Mouse (Mus musculus) heart, embryonic 15.5 days (tissue): Measurements from ENCODE around the gene Txnrd3. TPM values are rescaled to one million over a fixed set of nuclear protein-coding genes. Genes with fewer than 3 reads are reported as not detected.

Experiments used
- ATAC-seq: fragments of 200-750 bp; cut with Nextera tagmentation; replicated peaks from 2 replicates; pipeline ENCODE4 v1.8.0; 2017; ENCODE audit warnings: low read depth, moderate TSS enrichment; ENCODE audit not compliant: insufficient number of reproducible peaks, insufficient read depth, low FRiP score
- H3K27ac ChIP-seq: fragments of 300-500 bp; sonication (generic); 2 replicates; pipeline ENCODE4 v1.5.1; 2015; ENCODE audit warnings: mild to moderate bottlenecking, inconsistent platforms
- H3K27me3 ChIP-seq: fragments of 300-500 bp; sonication (generic); 2 replicates; pipeline ENCODE4 v1.6.1; 2015; ENCODE audit warnings: inconsistent platforms
- H3K36me3 ChIP-seq: fragments of 300-500 bp; sonication (generic); 2 replicates; pipeline ENCODE4 v1.6.1; 2015; ENCODE audit warnings: mild to moderate bottlenecking, inconsistent platforms
- H3K4me1 ChIP-seq: fragments of 300-500 bp; sonication (generic); replicated peaks from 2 replicates; pipeline ENCODE4 v1.6.1; 2015; ENCODE audit warnings: inconsistent platforms
- H3K4me2 ChIP-seq: fragments of 300-500 bp; sonication (generic); 2 replicates; pipeline ENCODE4 v1.6.1; 2015; ENCODE audit warnings: inconsistent platforms, mild to moderate bottlenecking, moderate library complexity
- H3K4me3 ChIP-seq: fragments of 300-500 bp; sonication (generic); 2 replicates; pipeline ENCODE4 v1.5.1; 2015; ENCODE audit warnings: mild to moderate bottlenecking, inconsistent platforms
- H3K9ac ChIP-seq: fragments of 300-500 bp; sonication (generic); 2 replicates; pipeline ENCODE4 v1.6.1; 2015; ENCODE audit warnings: mild to moderate bottlenecking, inconsistent platforms
- H3K9me3 ChIP-seq: fragments of 300-500 bp; sonication (generic); replicated peaks from 2 replicates; pipeline ENCODE4 v1.6.1; 2016; ENCODE audit warnings: inconsistent platforms
- WGBS: fragments of 180-500 bp; shearing (Covaris S2); methylation state at CpG from one replicate; pipeline ENCODE4 v1.1.7; 2015; ENCODE audit warnings: mixed read lengths; 5-methylcytosine and 5-hydroxymethylcytosine counted together
- polyA plus RNA-seq: library from polyadenylated mRNA; unstranded; fragments of >200 nt; fragmentation: Nextera tagmentation; extraction: Ambion mirVana; gene quantifications from 2 replicates; pipeline ENCODE4 v1.2.1, GENCODE M21; 2015

Txnrd3 gene
- polyA plus RNA-seq, 1 experiment from 2014 or later = 12.9 TPM

DNA sequence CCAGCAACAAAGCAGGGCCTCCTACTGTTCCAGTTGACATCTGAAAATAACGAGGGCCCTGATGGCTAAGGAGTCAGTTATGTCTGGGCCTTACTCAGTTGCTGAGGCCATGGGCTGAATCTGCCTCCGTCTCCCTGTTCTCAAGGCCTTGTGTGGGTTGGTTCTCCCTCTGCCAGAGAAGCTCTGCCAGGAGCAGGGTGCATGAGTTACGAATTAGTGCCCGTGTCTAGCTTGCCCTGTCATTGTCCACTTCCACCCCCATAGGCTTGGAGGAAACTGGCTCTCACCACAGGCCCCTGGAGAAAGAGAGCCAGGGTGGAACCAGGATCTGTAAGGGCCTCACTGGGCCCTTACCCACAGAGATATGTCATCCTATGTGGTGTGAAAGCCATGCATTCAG, 34.7 kb downstream of the Txnrd3 start:
- H3K27me3 ChIP-seq = no peaks in the 10 kb centered on the region
- H3K27ac ChIP-seq = no peak overlapping the region
- no peak overlapping the region for H3K4me3 ChIP-seq
- no peaks in the 10 kb centered on the region for H3K4me1 ChIP-seq
- 68% methylated on average over 4 of the region's 4 CpGs for WGBS
- ATAC-seq = no peak
- H3K4me2 ChIP-seq = no peak overlapping the region
- no peak overlapping the region for H3K9ac ChIP-seq
- H3K36me3 ChIP-seq = no peaks in the 10 kb centered on the region; the same call in 1 of the 2 replicates
- H3K9me3 ChIP-seq = no peaks in the 10 kb centered on the region

DNA sequence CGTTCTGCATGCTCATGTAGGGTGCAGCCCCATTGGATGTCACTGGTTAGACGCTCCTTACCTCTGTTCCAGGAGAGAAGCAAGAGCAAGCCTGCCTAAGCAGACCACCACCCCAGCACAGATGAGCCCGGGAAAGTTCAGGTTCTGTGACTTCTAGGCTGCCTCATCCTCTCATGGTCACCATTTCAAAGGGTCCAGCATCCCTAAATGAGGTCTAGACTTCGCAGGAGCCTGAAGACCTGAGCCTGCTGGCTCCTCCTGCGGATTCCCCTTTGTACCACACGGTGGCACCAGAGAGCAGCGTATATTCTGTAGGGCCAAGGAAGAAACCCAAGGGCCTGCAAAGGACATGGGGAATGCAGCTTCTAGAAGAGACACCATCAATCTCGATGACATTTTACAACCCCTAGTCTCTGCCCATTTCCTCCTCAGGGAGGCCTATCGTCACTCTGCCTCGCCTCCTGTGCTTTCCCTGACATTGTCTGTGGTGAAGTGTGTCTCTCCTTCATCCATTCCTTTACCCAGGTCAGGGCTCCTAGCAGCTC, 35.6 kb downstream of the Txnrd3 start:
- ATAC-seq = 0 out of 2 replicates have a peak, but pooled peaks have one; percentile 14

DNA sequence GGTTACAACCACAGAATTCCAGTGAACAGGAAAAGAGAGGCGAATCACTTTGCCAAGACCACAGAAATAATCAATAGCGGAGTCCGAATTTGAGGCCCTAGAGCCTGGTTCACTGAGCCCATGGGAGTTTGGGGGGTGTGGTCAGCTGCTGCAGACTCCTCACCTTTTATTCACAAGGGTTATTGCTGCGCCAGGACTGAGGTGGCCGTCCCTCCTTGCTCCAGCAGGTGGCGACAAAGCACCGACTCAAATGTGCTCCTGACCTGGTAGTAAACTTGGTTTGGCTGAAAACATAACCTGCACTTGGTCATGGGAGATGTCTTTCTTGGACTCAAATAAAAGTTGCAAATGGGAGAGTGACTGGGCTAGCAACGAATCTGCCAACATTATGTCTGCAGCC, 36.4 kb downstream of the Txnrd3 start:
- no peak overlapping the region for H3K27ac ChIP-seq
- no peaks in the 10 kb centered on the region for H3K27me3 ChIP-seq
- no peaks in the 10 kb centered on the region for H3K36me3 ChIP-seq
- no peak overlapping the region for H3K4me2 ChIP-seq
- no peaks in the 10 kb centered on the region for H3K4me1 ChIP-seq
- no peaks in the 10 kb centered on the region for H3K9me3 ChIP-seq
- no peak overlapping the region for H3K4me3 ChIP-seq
- no peak for ATAC-seq
- WGBS = 7% methylated on average over 8 of the region's 8 CpGs
- H3K9ac ChIP-seq = no peak overlapping the region

More for the DNA sequence above, 35.6 kb downstream of the Txnrd3 start:
- Histone ChIP-seq H3K27ac (no peak overlapping the region), H3K36me3 (no peaks in the 10 kb centered on the region; the same call in 1 of the 2 replicates), H3K4me3 (no peak overlapping the region), H3K9me3 (no peaks in the 10 kb centered on the region), H3K4me1 (no peaks in the 10 kb centered on the region), H3K9ac (no peak overlapping the region), H3K4me2 (no peak overlapping the region), H3K27me3 (no peaks in the 10 kb centered on the region)
- WGBS = 18% methylated on average over 10 of the region's 10 CpGs

DNA sequence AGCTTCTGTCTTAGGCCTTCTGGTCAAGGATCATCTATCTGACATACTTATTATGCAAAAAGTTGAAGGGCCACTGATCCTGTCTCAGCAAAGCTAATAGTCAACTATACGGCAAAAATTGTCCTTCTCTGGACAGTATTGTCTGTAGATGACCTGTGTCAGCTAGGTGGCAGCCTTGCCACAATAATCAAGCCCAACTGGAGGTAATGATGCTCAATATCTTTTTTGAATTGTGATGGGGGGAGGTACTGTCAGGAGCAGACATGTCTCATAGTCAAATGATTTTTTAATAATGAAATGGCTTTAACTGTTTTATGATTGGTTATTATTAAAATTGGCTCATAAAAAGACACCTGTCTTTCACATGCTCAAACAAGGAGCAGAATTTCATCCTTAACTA, 40.4 kb downstream of the Txnrd3 start:
- Histone ChIP-seq H3K36me3 (no peaks in the 10 kb centered on the region), H3K27ac (no peak overlapping the region), H3K4me3 (no peak overlapping the region), H3K9ac (no peak overlapping the region), H3K4me1 (no peaks in the 10 kb centered on the region), H3K27me3 (no peaks in the 10 kb centered on the region), H3K9me3 (no peaks in the 10 kb centered on the region), H3K4me2 (no peak overlapping the region)
- no peak for ATAC-seq
- WGBS = 41% methylated on average over 1 of the region's 1 CpGs

DNA sequence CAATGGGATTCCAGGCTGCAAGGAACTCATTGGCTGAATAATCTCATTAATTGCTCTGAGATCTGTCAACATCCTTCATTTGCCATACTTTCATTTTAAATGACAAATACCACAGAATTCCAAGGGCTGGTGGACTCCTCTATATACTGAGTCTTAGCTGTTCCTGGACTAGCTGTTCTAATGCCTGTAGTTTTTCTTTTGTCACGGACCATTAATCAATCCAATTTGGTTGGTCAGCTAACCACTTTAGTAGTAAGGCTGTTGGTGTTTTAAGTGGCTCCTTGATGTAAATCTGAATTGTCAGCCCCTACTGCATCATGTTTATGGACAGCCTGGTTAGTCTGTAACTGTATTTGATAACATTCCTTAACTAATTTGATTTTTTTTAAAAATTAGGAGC, 43.3 kb downstream of the Txnrd3 start:
- Histone ChIP-seq H3K27me3 (no peaks in the 10 kb centered on the region), H3K27ac (no peak overlapping the region), H3K9me3 (no peaks in the 10 kb centered on the region), H3K4me2 (no peak overlapping the region), H3K4me3 (no peak overlapping the region), H3K36me3 (no peaks in the 10 kb centered on the region), H3K4me1 (no peaks in the 10 kb centered on the region), H3K9ac (no peak overlapping the region)
- ATAC-seq = no peak
- 50% methylated on average over 1 of the region's 1 CpGs for WGBS

DNA sequence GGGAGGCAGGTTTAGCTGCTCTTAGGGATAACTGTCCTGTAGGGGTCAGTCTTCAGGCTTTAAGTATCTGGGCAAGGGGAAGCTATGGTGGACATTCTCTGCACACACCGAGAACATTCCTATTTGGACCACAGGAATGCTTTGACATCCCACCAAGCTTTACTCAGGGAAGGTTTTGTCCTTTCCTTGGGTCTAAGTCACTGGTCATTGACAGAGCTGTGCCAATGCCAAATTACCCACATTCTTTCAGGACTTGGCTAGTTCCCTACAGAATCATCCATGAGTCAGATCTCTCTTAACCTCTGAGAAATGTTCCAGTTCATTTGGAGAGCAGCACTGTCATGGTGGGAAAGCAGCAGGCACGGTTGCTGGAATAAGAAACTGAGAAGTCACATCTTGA, 62.8 kb downstream of the Txnrd3 start:
- no peak for ATAC-seq
- Histone ChIP-seq H3K4me1 (no peaks in the 10 kb centered on the region), H3K9me3 (no peaks in the 10 kb centered on the region), H3K27ac (no peak overlapping the region), H3K4me2 (no peak overlapping the region), H3K4me3 (no peak overlapping the region), H3K9ac (no peak overlapping the region), H3K36me3 (no peaks in the 10 kb centered on the region), H3K27me3 (no peaks in the 10 kb centered on the region)
- WGBS = 63% methylated on average over 2 of the region's 2 CpGs

GRCm38 (mm10) chr6:89707240-89707639, 63.5 kb downstream of the Txnrd3 start, which contains the start of gene Vmn1r40:
TSS of gene Vmn1r40 (plus strand) at chr6:89707540.
- Histone ChIP-seq H3K27ac (no peak within 1 kb of the TSS), H3K4me2 (no peak within 1 kb of the TSS), H3K36me3 (no peaks in the 10 kb centered on the region), H3K9ac (no peak within 1 kb of the TSS), H3K4me1 (no peaks in the 10 kb centered on the region), H3K27me3 (no peaks in the 10 kb centered on the region), H3K9me3 (no peaks in the 10 kb centered on the region), H3K4me3 (no peak within 1 kb of the TSS)
- 70% methylated on average over 4 of the region's 4 CpGs for WGBS
- ATAC-seq = no peak

GRCm38 (mm10) chr6:89718051-89718450, 74.3 kb downstream of the Txnrd3 start:
- Histone ChIP-seq H3K4me3 (no peak overlapping the region), H3K9me3 (no peaks in the 10 kb centered on the region), H3K27ac (no peak overlapping the region), H3K4me2 (no peak overlapping the region), H3K27me3 (no peaks in the 10 kb centered on the region), H3K36me3 (no peaks in the 10 kb centered on the region), H3K9ac (no peak overlapping the region), H3K4me1 (no peaks in the 10 kb centered on the region)
- no peak for ATAC-seq

Other genes starting within 250 kb of the Txnrd3 start
- gene Chchd6, start 48.3 kb upstream of the Txnrd3 start, polyA plus RNA-seq = 43.7 and 50.7 TPM in 2 replicates
- gene Vmn1r40, start 63.6 kb downstream of the Txnrd3 start, polyA plus RNA-seq = not detected in 2 replicates
- not detected in 2 replicates for gene Vmn1r41, start 96.8 kb downstream of the Txnrd3 start, polyA plus RNA-seq
- not detected in 2 replicates for gene Vmn1r42, start 232.4 kb downstream of the Txnrd3 start, polyA plus RNA-seq
- gene Vmn1r43, start 232.4 kb downstream of the Txnrd3 start, polyA plus RNA-seq = 0.01 TPM in 1 of 2 replicates, not detected in the other
- not detected in 2 replicates for gene Vmn1r44, start 239.7 kb downstream of the Txnrd3 start, polyA plus RNA-seq